Mouse (Mus musculus): ENCODE data around the gene Fbxo21. TPM values are rescaled to one million over a fixed set of nuclear protein-coding genes. Genes with fewer than 3 reads are reported as not detected.

Gene Fbxo21
- total RNA-seq (2021) = 10 to 100 TPM; 59.3 to 62.4 TPM

- peak; percentile 99 for DNase-seq
These were observed at the start of gene Fbxo21 for GRCm38 (mm10) chr5:117976657-117977500. Fbxo21 (plus strand) TSS chr5:117976730.

- no peak for DNase-seq
These were observed 48.0 kb upstream of the Fbxo21 start for GRCm38 (mm10) chr5:117928553-117928952.

- no peak for DNase-seq
These were observed 44.3 kb upstream of the Fbxo21 start for GRCm38 (mm10) chr5:117932222-117932621.

DNA sequence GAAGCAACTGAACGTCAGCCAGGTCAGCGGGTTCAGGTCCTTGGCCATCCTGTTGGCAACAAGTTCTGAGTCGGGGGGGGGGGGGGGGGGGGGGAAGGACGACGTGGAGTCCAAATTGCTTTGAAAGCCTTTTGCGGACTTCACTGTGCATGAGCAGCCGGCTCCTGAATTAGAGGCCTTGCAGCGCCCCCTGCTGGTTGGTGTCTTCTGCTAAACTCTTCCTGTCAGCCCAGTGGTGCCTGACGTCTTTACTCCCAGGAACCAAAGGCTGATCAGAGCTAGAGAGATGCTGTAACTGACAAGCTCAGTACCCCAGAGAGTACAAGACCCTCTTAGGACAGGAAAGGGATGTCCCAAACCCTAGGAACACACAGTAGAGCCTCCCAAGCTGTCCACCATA, 43.7 kb upstream of the Fbxo21 start:
- DNase-seq = peak; percentile 91

DNA sequence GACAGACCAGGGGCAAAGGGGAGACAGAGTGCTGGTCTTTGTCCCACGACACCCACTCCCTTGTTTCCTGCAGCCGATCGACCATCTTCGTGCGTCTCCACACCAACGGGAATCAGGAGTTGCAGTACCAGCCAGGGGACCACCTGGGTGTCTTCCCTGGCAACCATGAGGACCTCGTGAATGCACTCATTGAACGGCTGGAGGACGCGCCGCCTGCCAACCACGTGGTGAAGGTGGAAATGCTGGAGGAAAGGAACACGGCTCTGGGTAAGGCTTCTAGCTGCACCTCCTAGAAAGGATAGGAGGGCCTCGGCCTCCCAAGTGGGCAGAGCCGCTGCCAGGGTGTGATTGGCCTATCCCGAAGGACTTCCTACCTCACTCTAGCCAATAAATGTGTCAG, 40.2 kb upstream of the Fbxo21 start:
- no peak for DNase-seq

GRCm38 (mm10) chr5:117937186-117937585, 39.3 kb upstream of the Fbxo21 start:
- no peak for DNase-seq

- DNase-seq = peak; percentile 82
These were observed 38.3 kb upstream of the Fbxo21 start for GRCm38 (mm10) chr5:117938182-117938581.

DNA sequence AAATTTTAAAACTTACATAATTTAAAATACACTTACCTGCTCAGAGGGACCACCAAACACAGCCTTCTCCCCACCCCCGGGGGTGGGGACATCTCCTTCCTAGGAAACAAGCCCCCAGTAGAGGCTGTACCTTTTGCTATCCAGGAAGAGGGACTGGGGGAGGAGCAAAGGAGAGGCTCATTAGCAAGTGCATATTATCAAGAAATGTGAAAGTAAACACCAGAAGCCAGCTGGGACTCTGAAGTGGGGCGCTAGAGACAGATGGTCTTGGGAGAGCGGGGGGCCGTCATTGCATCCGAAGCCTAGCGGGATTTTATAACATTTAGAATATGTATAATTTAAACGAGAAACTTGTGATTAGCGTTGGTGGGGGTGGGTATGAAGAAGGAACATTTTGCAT, 37.1 kb upstream of the Fbxo21 start:
- DNase-seq = no peak

- no peak for DNase-seq
These were observed 35.0 kb upstream of the Fbxo21 start for GRCm38 (mm10) chr5:117941552-117941951.

GRCm38 (mm10) chr5:117946605-117947004, 29.9 kb upstream of the Fbxo21 start:
- peak; percentile 54 for DNase-seq

DNA sequence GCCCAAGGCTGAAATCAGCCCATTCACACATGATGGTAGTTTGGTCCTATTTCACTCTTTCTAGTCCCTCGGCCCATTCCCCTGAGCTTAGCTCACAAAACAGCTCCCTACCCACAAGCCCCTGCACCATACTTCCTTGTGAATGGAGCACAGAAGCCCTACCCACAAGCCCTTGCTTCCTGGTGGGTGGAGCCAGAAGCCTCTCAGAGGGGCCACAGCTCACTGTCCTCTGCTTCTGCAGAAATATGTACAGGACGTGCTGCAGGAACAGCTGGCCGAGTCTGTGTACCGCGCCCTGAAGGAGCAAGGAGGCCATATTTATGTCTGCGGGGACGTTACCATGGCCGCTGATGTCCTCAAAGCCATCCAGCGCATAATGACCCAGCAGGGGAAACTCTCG, 27.1 kb upstream of the Fbxo21 start:
- no peak for DNase-seq

GRCm38 (mm10) chr5:117953893-117954292, 22.6 kb upstream of the Fbxo21 start:
- DNase-seq = no peak

GRCm38 (mm10) chr5:117954429-117954828, 22.1 kb upstream of the Fbxo21 start:
- DNase-seq = no peak

- DNase-seq = peak; percentile 32
These were observed 20.7 kb upstream of the Fbxo21 start for GRCm38 (mm10) chr5:117955675-117956420.

GRCm38 (mm10) chr5:117964750-117965149, 11.8 kb upstream of the Fbxo21 start:
- DNase-seq = peak; percentile 40

DNA sequence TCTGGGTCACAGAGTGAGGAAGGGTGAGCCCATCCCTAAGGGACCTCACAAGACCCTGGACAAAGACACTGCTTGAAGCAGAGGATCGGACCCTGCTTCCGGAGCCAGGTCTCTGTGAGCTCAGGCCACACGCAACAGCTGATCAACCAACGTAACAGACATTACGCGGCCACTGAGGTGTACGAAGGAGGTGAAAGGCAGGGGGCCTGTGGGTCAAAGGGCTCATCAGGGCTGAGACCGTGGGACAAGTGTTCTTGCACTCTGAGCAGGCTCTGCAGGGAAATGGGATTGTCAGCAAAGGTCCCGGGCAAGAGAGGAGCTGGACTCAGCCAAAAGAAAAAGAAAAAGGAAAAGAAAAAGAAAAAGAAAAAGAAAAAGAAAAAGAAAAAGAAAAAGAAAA, 9.6 kb upstream of the Fbxo21 start:
- DNase-seq = no peak

DNA sequence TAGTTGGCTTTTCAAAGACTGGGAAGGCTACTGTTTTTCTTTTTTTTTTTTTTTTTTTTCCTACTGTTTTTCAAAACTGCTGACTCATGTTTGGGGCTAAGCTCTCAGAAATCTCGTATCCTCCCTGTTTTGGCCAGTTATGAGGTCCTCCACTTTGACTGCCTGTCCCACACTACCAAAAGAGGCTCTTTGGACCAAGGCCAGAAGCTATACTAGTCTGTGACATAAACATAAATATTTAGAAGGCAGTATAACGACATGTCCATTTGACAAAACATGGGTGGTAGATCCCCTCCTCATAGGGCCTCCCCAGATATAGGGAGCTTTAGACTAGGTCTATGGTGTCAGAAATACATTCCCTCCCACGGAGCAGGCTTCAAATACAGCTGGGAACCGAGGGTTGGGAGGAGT, 8.9 kb upstream of the Fbxo21 start:
- no peak for DNase-seq

DNA sequence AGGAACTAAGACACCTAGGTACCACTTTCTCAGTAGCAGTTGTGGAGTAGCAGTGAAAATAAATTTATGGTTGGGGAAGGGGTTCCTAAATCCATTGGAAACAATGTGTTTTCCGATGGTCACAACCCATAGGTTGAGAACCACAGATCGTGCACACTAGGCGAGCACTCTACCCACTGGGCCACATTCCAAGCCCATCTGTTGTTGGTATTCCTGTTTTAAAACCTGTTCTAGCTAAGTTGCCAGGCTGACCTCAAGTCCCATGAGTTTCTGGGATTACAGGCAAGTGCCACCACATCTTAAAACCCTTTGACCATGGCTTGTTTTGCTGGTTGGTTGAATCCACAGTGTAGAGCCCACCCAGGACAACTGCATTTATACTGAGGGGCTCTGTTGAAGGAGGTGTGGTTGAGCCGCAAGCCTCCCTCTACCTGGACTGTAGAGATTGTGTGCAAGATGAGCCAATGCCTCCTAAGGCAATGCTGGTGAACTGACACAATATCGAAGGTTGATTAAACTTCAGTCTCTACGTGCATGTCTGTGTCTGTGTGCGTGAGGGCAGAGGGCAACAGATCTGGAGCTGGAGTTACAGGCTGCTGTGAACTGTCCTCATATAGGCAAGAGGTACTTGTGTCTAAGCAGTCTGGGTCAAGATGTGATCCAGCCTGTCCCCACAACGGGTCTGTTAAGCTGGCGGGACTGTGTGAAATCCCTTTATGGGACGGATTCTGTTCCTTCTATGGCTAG, 6.7 kb upstream of the Fbxo21 start:
- no peak for DNase-seq

DNA sequence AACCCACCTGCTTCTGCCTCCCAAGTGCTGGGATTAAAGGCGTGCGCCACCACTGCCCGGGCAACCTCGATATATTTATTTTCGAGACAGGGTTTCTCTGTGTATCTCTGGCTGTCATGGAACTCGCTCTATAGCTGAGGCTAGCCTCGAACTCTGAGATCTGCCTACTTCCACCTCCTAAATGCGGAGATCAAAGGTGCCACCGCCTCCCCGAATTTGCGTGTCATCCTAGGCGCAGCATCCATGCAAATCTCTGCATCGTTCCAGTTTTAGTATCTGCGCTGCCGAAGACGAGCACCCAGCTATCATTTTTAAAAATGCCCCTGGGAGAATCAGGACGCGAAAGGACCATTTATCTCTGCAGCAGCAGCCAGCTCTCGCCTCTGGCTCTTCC, 270 bp upstream of the Fbxo21 start:
- no peak for DNase-seq

GRCm38 (mm10) chr5:117977501-117978158, 1.1 kb downstream of the Fbxo21 start:
- no peak for DNase-seq

- DNase-seq = no peak
These were observed 1.7 kb downstream of the Fbxo21 start for GRCm38 (mm10) chr5:117978159-117978697.

GRCm38 (mm10) chr5:117979082-117979481, 2.6 kb downstream of the Fbxo21 start:
- DNase-seq = no peak

All from heart, postnatal 4 days (tissue).